Mouse (Mus musculus) forebrain, embryonic 12.5 days (tissue): Measurements from ENCODE around the gene Fkbp2. TPM values are rescaled to one million over a fixed set of nuclear protein-coding genes. Genes with fewer than 3 reads are reported as not detected.

Source experiments
- ATAC-seq: fragments of 200-750 bp; cut with Nextera tagmentation; 2 replicates; pipeline ENCODE4 v1.8.0; 2017; ENCODE audit warnings: moderate TSS enrichment; ENCODE audit not compliant: low FRiP score
- H3K27ac ChIP-seq: fragments of 300-500 bp; sonication (generic); 2 replicates; pipeline ENCODE4 v1.5.1; 2016; ENCODE audit warnings: mild to moderate bottlenecking
- H3K27me3 ChIP-seq: fragments of 300-500 bp; sonication (generic); 2 replicates; pipeline ENCODE4 v1.6.1; 2016; ENCODE audit warnings: mild to moderate bottlenecking
- H3K36me3 ChIP-seq: fragments of 300-500 bp; sonication (generic); replicated peaks from 2 replicates; pipeline ENCODE4 v1.6.1; 2016; ENCODE audit warnings: mild to moderate bottlenecking
- H3K4me1 ChIP-seq: fragments of 300-500 bp; sonication (generic); 2 replicates; pipeline ENCODE4 v1.6.1; 2016
- H3K4me2 ChIP-seq: fragments of 300-500 bp; sonication (generic); 2 replicates; pipeline ENCODE4 v1.6.1; 2016; ENCODE audit warnings: mild to moderate bottlenecking, moderate library complexity
- H3K4me3 ChIP-seq: fragments of 300-500 bp; sonication (generic); replicated peaks from 2 replicates; pipeline ENCODE4 v1.5.1; 2016; ENCODE audit warnings: mild to moderate bottlenecking
- H3K9ac ChIP-seq: fragments of 300-500 bp; sonication (generic); 2 replicates; pipeline ENCODE4 v1.6.1; 2016; ENCODE audit warnings: mild to moderate bottlenecking
- H3K9me3 ChIP-seq: fragments of 300-500 bp; sonication (generic); 2 replicates; pipeline ENCODE4 v1.6.1; 2016
- WGBS: fragments of 180-500 bp; shearing (Covaris S2); methylation state at CpG from one replicate; pipeline ENCODE4 v1.1.7; 2016; 5-methylcytosine and 5-hydroxymethylcytosine counted together
- polyA plus RNA-seq: library from polyadenylated mRNA; unstranded; fragments of >200 nt; fragmentation: Nextera tagmentation; extraction: Ambion mirVana; gene quantifications from 2 replicates; pipeline ENCODE4 v1.2.1, GENCODE M21; 2016

Fkbp2 gene
- polyA plus RNA-seq, 1 experiment from 2014 or later = 79.8 TPM

DNA sequence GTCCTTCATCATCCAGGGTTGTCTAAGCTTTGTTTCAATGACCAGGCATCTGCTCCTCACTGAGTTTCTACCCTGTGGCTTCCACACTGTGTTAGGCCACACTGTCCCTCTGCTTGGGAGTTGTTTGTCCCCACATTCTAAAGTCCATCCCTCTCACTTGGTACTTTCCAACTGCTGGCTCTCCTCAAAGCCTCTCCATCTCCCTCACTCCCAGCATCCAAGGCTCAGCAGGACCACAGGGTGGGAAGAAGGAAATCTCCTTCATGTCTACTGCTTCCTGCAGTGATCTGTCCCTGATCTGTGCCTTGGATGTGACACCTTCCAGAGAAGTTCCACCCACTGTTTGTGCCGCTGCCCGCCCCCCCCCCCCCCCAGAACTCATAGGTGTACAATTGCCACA lies 49.3 kb downstream of the Fkbp2 start:
- Histone ChIP-seq H3K4me1 (peaks cover 18% of the 10 kb centered on the region), H3K9me3 (0 out of 2 replicates have a peak, but pooled peaks cover 2% of the 10 kb centered on the region), H3K9ac (no peak overlapping the region), H3K36me3 (no peaks in the 10 kb centered on the region), H3K4me3 (no peak overlapping the region), H3K27ac (no peak overlapping the region), H3K27me3 (peaks cover 97% of the 10 kb centered on the region), H3K4me2 (no peak overlapping the region)
- 0% methylated on average over 2 of the region's 2 CpGs for WGBS
- ATAC-seq = no peak

DNA sequence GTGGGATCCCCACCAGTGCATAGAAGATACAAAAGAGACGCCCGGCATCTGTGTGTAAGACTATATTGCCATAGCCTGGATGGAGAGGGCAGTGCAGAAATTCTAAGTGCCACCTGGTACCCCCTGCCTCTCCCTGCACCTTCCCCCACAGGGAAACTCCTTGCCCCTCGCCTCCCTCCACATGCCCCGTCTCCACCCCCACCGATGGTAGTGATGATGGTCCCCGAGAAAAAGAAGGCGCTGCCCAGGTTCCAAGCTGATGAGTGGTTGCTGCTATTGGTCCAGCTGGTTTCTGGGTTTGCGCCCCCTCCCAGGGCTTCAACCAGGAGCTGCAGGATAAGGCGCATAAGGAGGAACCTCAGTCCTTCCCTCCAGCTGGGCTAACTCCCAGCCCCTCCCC lies 52.2 kb downstream of the Fkbp2 start:
- no peak overlapping the region for H3K9ac ChIP-seq

More for the DNA sequence above, 52.2 kb downstream of the Fkbp2 start:
- Histone ChIP-seq H3K4me2 (no peak overlapping the region), H3K9me3 (0 out of 2 replicates have a peak, but pooled peaks cover 3% of the 10 kb centered on the region), H3K4me1 (peaks cover 16% of the 10 kb centered on the region), H3K27ac (no peak overlapping the region), H3K36me3 (no peaks in the 10 kb centered on the region), H3K27me3 (peaks cover 96% of the 10 kb centered on the region), H3K4me3 (no peak overlapping the region)
- WGBS = 11% methylated on average over 9 of the region's 9 CpGs
- ATAC-seq = no peak

Other genes starting within 250 kb of the Fkbp2 start
- 6.2 and 8.2 TPM in 2 replicates for gene Rps6ka4, start 139.9 kb downstream of the Fkbp2 start, polyA plus RNA-seq
- gene Ccdc88b, start 122.3 kb downstream of the Fkbp2 start, polyA plus RNA-seq = 0.43 and 1.1 TPM in 2 replicates
- gene Trmt112, start 70.8 kb downstream of the Fkbp2 start, polyA plus RNA-seq = 137 and 138 TPM in 2 replicates
- gene Prdx5, start 70.4 kb downstream of the Fkbp2 start, polyA plus RNA-seq = 148 and 160 TPM in 2 replicates
- gene Esrra, start 58.7 kb downstream of the Fkbp2 start, polyA plus RNA-seq = 11.4 and 13.0 TPM in 2 replicates
- gene Catsperz, start 55.1 kb downstream of the Fkbp2 start, polyA plus RNA-seq = 0.27 TPM in 1 of 2 replicates, not detected in the other
- gene Kcnk4, start 46.0 kb downstream of the Fkbp2 start, polyA plus RNA-seq = 0.21 TPM in 1 of 2 replicates, not detected in the other
- gene Bad, start 38.6 kb downstream of the Fkbp2 start, polyA plus RNA-seq = 62.4 and 65.3 TPM in 2 replicates
- 30.9 and 33.1 TPM in 2 replicates for gene Gpr137, start 38.0 kb downstream of the Fkbp2 start, polyA plus RNA-seq
- gene Ppp1r14b, start 5.5 kb downstream of the Fkbp2 start, polyA plus RNA-seq = 237 and 333 TPM in 2 replicates
- gene Plcb3, start 4.0 kb downstream of the Fkbp2 start, polyA plus RNA-seq = 22.4 and 24.3 TPM in 2 replicates
- 40.0 and 42.1 TPM in 2 replicates for gene Vegfb, start 7.2 kb upstream of the Fkbp2 start, polyA plus RNA-seq
- gene Dnajc4, start 12.1 kb upstream of the Fkbp2 start, polyA plus RNA-seq = 15.0 and 18.8 TPM in 2 replicates
- gene Nudt22, start 15.6 kb upstream of the Fkbp2 start, polyA plus RNA-seq = 13.6 and 16.2 TPM in 2 replicates
- 11.9 and 13.8 TPM in 2 replicates for gene Trpt1, start 15.6 kb upstream of the Fkbp2 start, polyA plus RNA-seq
- gene Fermt3, start 39.0 kb upstream of the Fkbp2 start, polyA plus RNA-seq = 4.7 and 5.1 TPM in 2 replicates
- gene Stip1, start 59.5 kb upstream of the Fkbp2 start, polyA plus RNA-seq = 324 and 357 TPM in 2 replicates
- gene Macrod1, start 76.3 kb upstream of the Fkbp2 start, polyA plus RNA-seq = 4.4 and 5.3 TPM in 2 replicates
- 7.3 and 8.0 TPM in 2 replicates for gene Flrt1, start 125.2 kb upstream of the Fkbp2 start, polyA plus RNA-seq
- 220 and 238 TPM in 2 replicates for gene Otub1, start 225.8 kb upstream of the Fkbp2 start, polyA plus RNA-seq
- gene Cox8a, start 237.1 kb upstream of the Fkbp2 start, polyA plus RNA-seq = 781 and 789 TPM in 2 replicates